Mouse (Mus musculus) midbrain, embryonic 16.5 days (tissue): ENCODE data around the gene Smim14. TPM values are rescaled to one million over a fixed set of nuclear protein-coding genes. Genes with fewer than 3 reads are reported as not detected.
"Not testable (repeated sequence)": the region's sequence is repeated elsewhere in the genome, so short reads cannot be mapped to it uniquely, and the experiment has no call there.

Source experiments
- ATAC-seq: fragments of 200-750 bp; cut with Nextera tagmentation; 2 replicates; pipeline ENCODE4 v1.8.0; 2017; ENCODE audit warnings: moderate TSS enrichment
- H3K27ac ChIP-seq: fragments of 300-500 bp; sonication (generic); 2 replicates; pipeline ENCODE4 v1.5.1; 2014; ENCODE audit warnings: mild to moderate bottlenecking, low read length, mixed read lengths
- H3K27me3 ChIP-seq: fragments of 300-500 bp; sonication (generic); 2 replicates; pipeline ENCODE4 v1.6.1; 2014; ENCODE audit warnings: low read depth, low read length, mixed read lengths; ENCODE audit not compliant: control insufficient read depth, insufficient read depth
- H3K36me3 ChIP-seq: fragments of 300-500 bp; sonication (generic); 2 replicates; pipeline ENCODE4 v1.6.1; 2014; ENCODE audit warnings: mild to moderate bottlenecking, low read length, moderate library complexity, mixed read lengths; ENCODE audit not compliant: control insufficient read depth, insufficient read depth
- H3K4me1 ChIP-seq: fragments of 300-500 bp; sonication (generic); 2 replicates; pipeline ENCODE4 v1.6.1; 2014; ENCODE audit warnings: mild to moderate bottlenecking, low read length, mixed read lengths; ENCODE audit not compliant: control insufficient read depth, insufficient read depth
- H3K4me2 ChIP-seq: fragments of 300-500 bp; sonication (generic); 2 replicates; pipeline ENCODE4 v1.6.1; 2014; ENCODE audit warnings: mild to moderate bottlenecking, low read length, mixed read lengths
- H3K4me3 ChIP-seq: fragments of 300-500 bp; sonication (generic); 2 replicates; pipeline ENCODE4 v1.5.1; 2014; ENCODE audit warnings: low read depth, mild to moderate bottlenecking, low read length, moderate library complexity, mixed read lengths
- H3K9ac ChIP-seq: fragments of 300-500 bp; sonication (generic); 2 replicates; pipeline ENCODE4 v1.6.1; 2014; ENCODE audit warnings: low read depth, low read length, mixed read lengths
- H3K9me3 ChIP-seq: fragments of 300-500 bp; sonication (generic); replicated peaks from 2 replicates; pipeline ENCODE4 v1.6.1; 2014; ENCODE audit warnings: mild to moderate bottlenecking, low read length, mixed read lengths; ENCODE audit not compliant: control insufficient read depth, poor library complexity, severe bottlenecking
- WGBS: fragments of 180-500 bp; shearing (Covaris S2); extraction: QIAGEN DNeasy Blood & Tissue Kit; methylation state at CpG from one replicate; pipeline ENCODE4 v1.1.7; 2014; 5-methylcytosine and 5-hydroxymethylcytosine counted together
- polyA plus RNA-seq: library from polyadenylated mRNA; unstranded; fragments of >200 nt; fragmentation: Nextera tagmentation; extraction: Ambion mirVana; gene quantifications from 2 replicates; pipeline ENCODE4 v1.2.1, GENCODE M21; 2015

Smim14 gene
- polyA plus RNA-seq, 1 experiment from 2014 or later: 213 TPM

- Histone ChIP-seq H3K4me3 (no peak overlapping the region), H3K4me1 (0 out of 2 replicates have a peak, but pooled peaks cover 6% of the 10 kb centered on the region), H3K4me2 (no peak overlapping the region), H3K9me3 (no peaks in the 10 kb centered on the region), H3K27ac (no peak overlapping the region), H3K27me3 (no peaks in the 10 kb centered on the region), H3K36me3 (no peaks in the 10 kb centered on the region), H3K9ac (no peak overlapping the region)
- no peak for ATAC-seq
- 88% methylated on average over 2 of the region's 2 CpGs for WGBS
Observed at GRCm38 (mm10) chr5:65544616-65545015, 7.6 kb upstream of the Smim14 start.

GRCm38 (mm10) chr5:65543491-65543890 lies 6.5 kb upstream of the Smim14 start:
- Histone ChIP-seq H3K4me3 (no peak overlapping the region), H3K36me3 (no peaks in the 10 kb centered on the region), H3K27ac (no peak overlapping the region), H3K9ac (no peak overlapping the region), H3K9me3 (no peaks in the 10 kb centered on the region), H3K27me3 (no peaks in the 10 kb centered on the region), H3K4me2 (no peak overlapping the region), H3K4me1 (peaks cover 14% of the 10 kb centered on the region)
- 97% methylated on average over 1 of the region's 1 CpGs for WGBS
- no peak for ATAC-seq

- H3K4me2 ChIP-seq: no peak overlapping the region
- H3K4me1 ChIP-seq: peaks cover 14% of the 10 kb centered on the region
- H3K4me3 ChIP-seq: no peak overlapping the region
- H3K9ac ChIP-seq: no peak overlapping the region
- H3K36me3 ChIP-seq: no peaks in the 10 kb centered on the region
- H3K27me3 ChIP-seq: no peaks in the 10 kb centered on the region
- no peak overlapping the region for H3K27ac ChIP-seq
- no peak for ATAC-seq
- H3K9me3 ChIP-seq: no peaks in the 10 kb centered on the region
- 81% methylated on average over 3 of the region's 3 CpGs for WGBS
Observed at GRCm38 (mm10) chr5:65541889-65542288, 4.9 kb upstream of the Smim14 start.

- H3K9ac ChIP-seq: no peak overlapping the region
- peaks cover 19% of the 10 kb centered on the region for H3K4me1 ChIP-seq
- no peaks in the 10 kb centered on the region for H3K9me3 ChIP-seq
- H3K4me3 ChIP-seq: no peak overlapping the region
- no peak for ATAC-seq
- no peak overlapping the region for H3K27ac ChIP-seq
- 95% methylated on average over 3 of the region's 3 CpGs for WGBS
- H3K4me2 ChIP-seq: no peak overlapping the region
- H3K27me3 ChIP-seq: no peaks in the 10 kb centered on the region
- no peaks in the 10 kb centered on the region for H3K36me3 ChIP-seq
Observed at GRCm38 (mm10) chr5:65539786-65540185, 2.8 kb upstream of the Smim14 start.

GRCm38 (mm10) chr5:65538829-65539228 lies 1.8 kb upstream of the Smim14 start:
- 11% methylated on average over 4 of the region's 4 CpGs for WGBS
- Histone ChIP-seq H3K27ac (no peak overlapping the region), H3K4me3 (peak overlapping the region; percentile 25; the same call in 1 of the 2 replicates), H3K36me3 (no peaks in the 10 kb centered on the region), H3K27me3 (no peaks in the 10 kb centered on the region), H3K4me2 (peak overlapping the region; percentile 51), H3K9ac (peak overlapping the region; percentile 48; the same call in 1 of the 2 replicates), H3K9me3 (no peaks in the 10 kb centered on the region), H3K4me1 (peaks cover 19% of the 10 kb centered on the region)
- no peak for ATAC-seq

GRCm38 (mm10) chr5:65538121-65538520 lies 1.1 kb upstream of the Smim14 start:
- Histone ChIP-seq H3K27me3 (no peaks in the 10 kb centered on the region), H3K27ac (peak overlapping the region; percentile 97), H3K4me3 (peak overlapping the region; percentile 96), H3K9ac (peak overlapping the region; percentile 98), H3K4me2 (peak overlapping the region; percentile 81), H3K4me1 (peaks cover 19% of the 10 kb centered on the region), H3K9me3 (no peaks in the 10 kb centered on the region), H3K36me3 (no peaks in the 10 kb centered on the region)
- no peak for ATAC-seq
- 1% methylated on average over 4 of the region's 4 CpGs for WGBS

- Histone ChIP-seq H3K4me2 (peak overlapping the region; percentile 81), H3K9ac (peak overlapping the region; percentile 98), H3K27me3 (no peaks in the 10 kb centered on the region), H3K4me1 (peaks cover 19% of the 10 kb centered on the region), H3K27ac (peak overlapping the region; percentile 97), H3K36me3 (no peaks in the 10 kb centered on the region), H3K9me3 (no peaks in the 10 kb centered on the region), H3K4me3 (peak overlapping the region; percentile 96)
- peak; percentile 59; the same call in 1 of the 2 replicates for ATAC-seq
- under 1% methylated on average over 37 of the region's 59 CpGs for WGBS
Observed at GRCm38 (mm10) chr5:65537420-65538071, 562 bp upstream of the Smim14 start.

- ATAC-seq, H3K9me3 ChIP-seq, H3K36me3 ChIP-seq, H3K27me3 ChIP-seq: not testable (repeated sequence)
- Histone ChIP-seq H3K27ac (peak overlapping the region; percentile 97), H3K4me3 (peak overlapping the region; percentile 96), H3K4me1 (peaks cover 16% of the 10 kb centered on the region), H3K9ac (peak overlapping the region; percentile 98), H3K4me2 (peak overlapping the region; percentile 64)
- WGBS: 81% methylated on average over 10 of the region's 10 CpGs
Observed at GRCm38 (mm10) chr5:65536068-65536465, 917 bp downstream of the Smim14 start.

GRCm38 (mm10) chr5:65535457-65536067 lies 1.4 kb downstream of the Smim14 start:
- no peaks in the 10 kb centered on the region for H3K27me3 ChIP-seq
- H3K9me3 ChIP-seq: no peaks in the 10 kb centered on the region
- H3K4me1 ChIP-seq: peaks cover 16% of the 10 kb centered on the region
- no peak overlapping the region for H3K27ac ChIP-seq
- 72% methylated on average over 5 of the region's 5 CpGs for WGBS
- no peak for ATAC-seq
- H3K4me3 ChIP-seq: no peak overlapping the region
- no peaks in the 10 kb centered on the region for H3K36me3 ChIP-seq
- H3K9ac ChIP-seq: no peak overlapping the region
- no peak overlapping the region for H3K4me2 ChIP-seq
